Mouse (Mus musculus): ENCODE results near the gene Psmb2.

Psmb2 gene

GRCm38 (mm10) chr4:126752024-126752607 lies 74.7 kb downstream of the Psmb2 start:
- in situ Hi-C loops (cut with MboI, MseI): no loop called here

- in situ Hi-C loops (cut with MboI, MseI): no loop called here
Measured at GRCm38 (mm10) chr4:126752608-126753141, 75.2 kb downstream of the Psmb2 start.

GRCm38 (mm10) chr4:126753268-126754230 lies 76.1 kb downstream of the Psmb2 start, which contains the start of the genes Ncdn and AU040320:
Ncdn (minus strand) TSS chr4:126753438.
AU040320 (plus strand) TSS chr4:126753544.
- in situ Hi-C loops (cut with MboI, MseI): no loop called here

GRCm38 (mm10) chr4:126754231-126754611 lies 76.8 kb downstream of the Psmb2 start:
- in situ Hi-C loops (cut with MboI, MseI): no loop called here

- in situ Hi-C loops (cut with MboI, MseI): no loop called here
Measured at GRCm38 (mm10) chr4:126754736-126755374, 77.4 kb downstream of the Psmb2 start.

GRCm38 (mm10) chr4:126756766-126757165 lies 79.3 kb downstream of the Psmb2 start:
- in situ Hi-C loops (cut with MboI, MseI): no loop called here

GRCm38 (mm10) chr4:126758299-126758698 lies 80.9 kb downstream of the Psmb2 start:
- in situ Hi-C loops (cut with MboI, MseI): no loop called here

Data from T-helper 2 cell (primary cell).